Mouse (Mus musculus) lung, postnatal 36 days (tissue): ENCODE results near the gene Foxn3.
A peak's percentile ranks its signal among the peaks of the same experiment; 100 is the strongest.

ENCODE experiments used
- DNase-seq: peaks from one replicate; pipeline ENCODE4 v3.0.0; 2022; ENCODE audit warnings: mixed read lengths

Foxn3 gene

DNA sequence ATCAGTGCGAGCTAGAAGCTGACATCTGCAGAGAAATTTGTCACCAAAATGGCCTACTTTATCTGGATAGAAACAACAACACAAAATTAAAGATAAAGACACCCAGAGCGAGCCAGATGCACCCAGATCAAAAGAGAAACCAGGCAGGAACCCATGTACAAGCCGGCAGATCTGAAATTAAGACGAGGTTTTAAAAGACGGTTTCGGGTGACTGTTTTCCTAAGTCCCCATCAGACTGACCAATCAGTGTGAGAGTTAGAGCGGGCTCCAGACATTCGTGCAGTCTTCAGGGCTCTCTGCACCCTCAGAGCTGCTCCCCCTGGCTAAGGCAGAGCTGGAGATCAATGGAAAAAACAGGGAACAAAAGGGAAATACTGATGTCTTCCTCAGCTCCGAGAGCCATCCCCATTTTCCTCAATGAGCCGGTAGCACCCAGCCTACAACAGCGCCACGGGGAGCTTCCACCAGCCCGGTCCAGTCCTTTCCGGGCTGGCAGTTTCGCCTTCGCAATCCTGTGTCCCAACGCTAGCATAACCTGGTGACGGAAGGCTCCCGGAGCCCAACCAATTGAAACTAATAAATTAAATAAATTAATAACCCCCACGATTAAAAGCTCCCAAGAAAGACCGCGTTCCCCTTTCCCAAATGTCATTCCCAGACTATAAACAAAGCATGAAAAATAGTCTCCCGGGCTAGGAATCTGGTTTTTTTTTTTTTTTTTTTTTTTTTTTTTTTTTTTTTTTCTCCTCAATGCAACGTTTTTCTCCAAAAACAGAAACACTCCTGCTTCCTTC is 1.1 kb downstream of the Foxn3 start:
- DNase-seq, result peak; percentile 73

DNA sequence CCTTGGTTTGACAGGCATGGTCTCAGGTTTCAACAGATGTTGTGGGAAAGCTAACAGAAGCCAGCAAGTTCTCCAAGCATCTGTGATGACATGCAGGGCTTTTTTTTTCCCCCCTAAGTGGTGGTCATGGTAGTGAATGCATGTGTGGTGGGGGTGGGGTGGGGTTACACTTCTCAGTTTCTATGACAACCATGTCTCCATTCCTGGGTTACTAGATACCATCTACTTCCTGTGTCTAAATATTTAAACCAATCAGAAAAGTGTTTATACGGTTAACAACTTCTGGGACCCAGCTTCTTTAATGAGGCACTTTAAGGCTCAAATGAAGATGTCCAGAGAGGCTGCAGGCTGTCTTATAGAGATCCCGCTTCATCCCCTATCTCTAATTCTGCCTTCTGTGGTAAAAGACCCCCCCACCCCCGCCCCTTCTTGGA is 2.0 kb downstream of the Foxn3 start:
- peak; percentile 17 for DNase-seq

DNA sequence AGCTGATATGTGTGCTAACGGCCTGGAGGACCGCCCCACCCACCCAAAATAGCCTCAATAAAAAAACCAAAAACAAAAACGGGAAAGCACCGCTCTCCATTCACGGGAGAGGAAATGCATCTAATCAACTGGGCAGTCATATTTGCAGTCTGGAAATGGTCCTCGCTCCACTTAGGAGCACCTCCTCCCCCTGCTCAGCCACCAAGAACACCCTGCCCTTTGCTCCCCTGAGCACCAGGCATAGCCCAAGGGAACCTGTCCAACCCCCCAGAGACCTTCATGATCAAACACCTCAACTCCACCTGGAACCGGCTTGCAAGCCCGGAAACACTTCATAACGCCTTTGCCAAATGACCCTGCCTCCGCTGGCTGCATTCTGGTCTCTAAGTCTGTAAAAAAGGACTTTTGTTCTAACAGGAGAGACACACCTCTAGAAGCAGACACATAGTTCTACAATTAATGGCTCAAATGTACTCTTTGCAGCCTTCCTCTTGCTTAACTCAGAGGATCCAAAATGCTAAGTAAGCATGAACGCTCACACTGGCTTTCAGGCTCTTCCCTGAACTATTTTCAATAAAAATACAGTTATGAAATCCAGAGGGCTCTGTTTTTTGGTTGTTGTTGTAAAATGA is 2.6 kb downstream of the Foxn3 start:
- DNase-seq, result no peak

DNA sequence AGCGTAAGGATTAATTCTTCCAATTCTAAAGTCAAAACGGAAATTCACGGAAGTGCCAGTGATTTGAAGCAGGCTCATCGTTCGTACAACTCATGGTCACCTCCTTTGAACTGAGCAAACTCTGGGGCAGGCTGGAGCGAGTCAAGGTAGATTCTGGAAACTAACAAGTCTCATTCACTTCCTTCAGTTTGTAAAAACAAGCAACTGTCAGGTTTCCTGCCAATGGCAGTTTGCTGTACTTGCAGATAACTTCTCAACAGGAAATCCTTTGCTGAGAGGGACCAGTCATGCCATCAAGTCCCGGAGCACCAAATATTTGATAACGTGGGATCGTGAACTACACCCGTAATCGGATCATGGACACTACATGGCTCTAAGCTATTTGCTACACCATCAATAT is 3.9 kb downstream of the Foxn3 start:
- peak; percentile 25 for DNase-seq

DNA sequence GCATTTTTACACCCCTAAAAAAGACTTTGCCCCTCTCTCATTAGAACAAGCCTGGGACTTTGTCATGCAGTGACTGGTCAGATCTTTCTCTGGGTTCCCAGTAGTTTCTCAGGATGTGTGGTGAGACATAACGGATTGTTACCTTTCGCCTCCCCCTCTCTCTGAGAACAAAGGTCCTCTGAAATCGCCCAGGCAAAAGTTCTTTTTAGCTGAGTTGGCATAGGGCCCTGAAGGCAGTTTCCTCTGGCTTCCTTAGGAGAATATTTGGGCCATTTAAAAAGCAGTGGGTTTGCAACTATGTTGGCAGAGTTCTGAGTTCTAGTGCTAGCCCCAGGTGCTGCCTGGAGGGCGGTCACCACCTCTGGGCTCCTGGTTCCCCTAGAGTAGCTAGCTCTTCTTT is 4.9 kb downstream of the Foxn3 start:
- DNase-seq, result no peak

DNA sequence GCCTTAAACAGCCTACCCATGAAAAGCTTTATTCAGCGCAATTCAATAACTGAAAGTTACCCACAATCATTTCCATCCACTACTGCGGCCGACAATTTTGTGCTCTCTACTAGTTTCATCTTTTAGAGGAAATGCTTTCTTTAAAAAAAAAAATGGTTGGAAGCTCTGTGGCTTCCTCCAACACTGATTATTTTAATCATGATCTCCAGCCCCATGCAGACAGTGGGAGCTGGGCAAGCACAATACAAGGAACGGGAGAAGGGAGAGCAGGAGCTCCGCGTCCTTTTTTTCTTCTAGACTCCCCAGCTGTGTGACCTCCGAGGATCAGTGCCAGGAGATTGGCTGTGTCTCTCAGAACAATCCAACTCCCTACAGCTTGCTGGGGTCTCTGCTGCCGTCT is 5.9 kb downstream of the Foxn3 start:
- no peak for DNase-seq

DNA sequence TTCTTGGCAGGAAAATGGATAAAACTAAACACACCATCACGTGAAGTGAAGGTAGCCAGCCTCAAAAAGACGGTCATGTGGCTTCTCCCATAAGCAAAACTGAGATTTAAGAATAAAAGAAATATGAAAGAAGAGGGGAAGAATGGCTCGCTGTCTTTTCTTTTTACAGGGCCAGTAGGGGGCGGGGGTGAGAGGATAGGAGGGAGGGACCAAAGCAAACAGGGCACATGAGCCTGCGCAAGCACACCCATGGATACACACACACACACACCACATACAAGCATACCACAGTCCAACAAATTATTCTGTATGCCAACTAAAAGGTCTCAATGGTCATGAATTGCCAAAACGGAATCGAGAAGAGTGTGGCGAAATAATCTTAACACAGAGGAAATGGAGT is 12.8 kb downstream of the Foxn3 start:
- peak; percentile 44 for DNase-seq

DNA sequence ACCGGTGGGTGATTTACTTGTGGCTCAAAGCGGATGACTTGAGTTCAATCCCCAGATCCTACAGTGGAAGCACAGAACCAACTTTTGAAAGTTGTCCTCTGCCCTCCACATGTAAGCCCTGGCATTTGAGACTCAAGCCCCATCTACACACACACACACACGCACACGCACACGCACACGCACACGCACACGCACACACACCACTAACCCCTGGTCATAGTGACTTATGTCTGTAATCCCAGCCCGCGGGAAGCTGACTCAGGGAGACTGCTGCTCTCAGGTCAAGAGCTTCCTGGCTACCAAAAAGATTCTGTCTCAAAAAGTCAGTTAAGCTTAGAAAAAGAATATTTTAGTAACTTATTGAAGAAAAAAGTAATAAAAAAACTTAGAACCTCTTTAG is 13.6 kb downstream of the Foxn3 start:
- DNase-seq, result no peak

DNA sequence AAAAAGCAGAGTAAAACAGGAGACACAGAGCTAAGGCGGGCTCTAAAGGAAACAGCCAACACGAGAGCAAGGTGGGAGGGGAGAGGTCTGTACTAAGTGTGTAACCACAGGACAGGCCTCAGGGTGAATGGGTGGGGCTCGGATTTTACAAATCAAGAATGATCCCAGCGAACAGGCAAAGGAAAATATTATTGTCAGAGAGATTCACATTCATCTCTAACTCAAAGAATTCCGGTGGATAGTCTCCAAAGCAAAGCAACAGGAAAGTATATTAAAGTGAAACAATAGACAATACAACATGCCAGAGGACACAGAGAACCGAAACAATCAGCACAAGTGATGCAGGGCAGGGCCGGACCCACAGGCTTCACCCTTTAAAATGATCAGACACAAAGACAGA is 15.0 kb downstream of the Foxn3 start:
- DNase-seq, result peak; percentile 49

DNA sequence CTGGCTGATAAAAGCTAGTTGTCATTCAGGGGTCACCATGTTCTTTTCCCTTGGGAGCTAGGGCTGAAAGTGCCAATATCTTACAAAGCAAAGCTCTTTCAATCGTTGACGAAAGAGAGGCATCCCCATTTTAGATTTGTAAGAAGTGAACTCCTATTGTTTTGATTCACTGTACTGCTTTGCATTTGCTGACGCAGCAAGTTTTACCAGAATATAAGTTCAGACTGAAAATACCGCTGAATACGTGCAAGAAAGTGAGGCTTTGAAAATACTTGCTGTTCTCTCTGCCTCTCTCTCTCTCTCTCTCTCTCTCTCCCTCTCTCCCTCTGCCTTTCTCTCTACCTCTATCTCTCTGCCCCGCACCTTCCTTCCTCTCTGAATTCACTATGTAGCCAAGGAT is 16.1 kb downstream of the Foxn3 start:
- no peak for DNase-seq

DNA sequence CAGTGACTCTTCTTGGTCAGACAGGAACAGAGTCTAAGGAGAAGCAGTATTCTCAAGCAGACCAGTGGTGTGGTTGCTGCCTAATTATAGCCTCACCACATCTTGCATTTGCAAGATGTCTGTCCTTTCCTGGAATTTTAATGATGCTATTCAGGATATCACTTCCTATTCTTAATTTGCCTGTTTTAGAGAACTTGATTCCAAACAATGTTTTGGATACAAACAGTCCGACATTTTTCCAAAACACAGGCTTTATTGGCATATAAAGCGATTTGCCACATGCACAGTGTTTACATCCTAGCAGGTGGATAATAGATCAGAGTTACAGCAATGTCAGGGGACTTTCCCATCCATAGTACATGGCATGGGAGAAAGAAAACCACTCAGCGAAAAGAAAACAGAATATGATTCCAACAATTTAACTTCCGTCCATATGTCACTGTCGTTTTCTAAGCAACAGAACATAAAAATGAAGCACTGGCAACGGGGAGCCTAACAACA is 18.1 kb downstream of the Foxn3 start:
- DNase-seq, result no peak

DNA sequence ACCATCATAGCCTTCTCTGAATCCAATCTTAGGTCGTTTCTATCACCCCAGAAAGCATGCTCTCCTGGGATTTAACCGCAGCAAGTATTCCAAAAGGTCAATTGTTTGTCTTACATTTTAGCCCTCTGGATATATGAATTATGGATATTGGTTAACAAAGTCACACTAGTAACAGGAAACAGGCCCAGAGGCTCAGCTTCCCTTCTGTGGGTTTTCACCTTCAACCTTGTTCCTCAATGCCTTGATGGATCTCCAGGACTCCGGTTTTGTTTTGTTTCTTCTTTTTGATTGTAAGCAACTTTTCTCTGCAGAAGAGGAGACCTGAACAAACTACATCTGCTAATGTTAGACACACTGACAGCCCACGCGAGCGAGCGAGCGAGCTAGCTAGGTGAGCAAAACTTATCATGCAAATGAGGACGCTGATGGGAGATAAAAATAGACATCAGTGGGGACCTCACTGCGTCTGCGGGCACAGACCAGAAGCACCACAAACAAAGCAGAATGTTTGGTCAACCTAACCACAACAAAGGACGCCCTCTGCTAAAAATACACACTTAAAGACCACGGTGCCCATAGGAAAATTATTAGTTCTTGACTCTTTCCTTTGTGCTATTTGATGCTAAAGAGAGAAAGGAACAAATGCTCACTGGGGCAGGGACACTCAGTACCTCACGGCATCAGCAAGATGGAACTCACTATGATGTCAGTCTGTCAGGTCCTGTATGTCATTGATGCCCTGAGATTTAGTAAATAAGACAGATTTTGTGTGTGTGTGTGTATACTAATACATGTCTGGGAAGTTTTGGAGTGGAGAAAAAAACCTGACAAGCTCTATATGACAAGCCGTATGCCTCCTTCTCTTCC is 18.9 kb downstream of the Foxn3 start:
- no peak for DNase-seq

DNA sequence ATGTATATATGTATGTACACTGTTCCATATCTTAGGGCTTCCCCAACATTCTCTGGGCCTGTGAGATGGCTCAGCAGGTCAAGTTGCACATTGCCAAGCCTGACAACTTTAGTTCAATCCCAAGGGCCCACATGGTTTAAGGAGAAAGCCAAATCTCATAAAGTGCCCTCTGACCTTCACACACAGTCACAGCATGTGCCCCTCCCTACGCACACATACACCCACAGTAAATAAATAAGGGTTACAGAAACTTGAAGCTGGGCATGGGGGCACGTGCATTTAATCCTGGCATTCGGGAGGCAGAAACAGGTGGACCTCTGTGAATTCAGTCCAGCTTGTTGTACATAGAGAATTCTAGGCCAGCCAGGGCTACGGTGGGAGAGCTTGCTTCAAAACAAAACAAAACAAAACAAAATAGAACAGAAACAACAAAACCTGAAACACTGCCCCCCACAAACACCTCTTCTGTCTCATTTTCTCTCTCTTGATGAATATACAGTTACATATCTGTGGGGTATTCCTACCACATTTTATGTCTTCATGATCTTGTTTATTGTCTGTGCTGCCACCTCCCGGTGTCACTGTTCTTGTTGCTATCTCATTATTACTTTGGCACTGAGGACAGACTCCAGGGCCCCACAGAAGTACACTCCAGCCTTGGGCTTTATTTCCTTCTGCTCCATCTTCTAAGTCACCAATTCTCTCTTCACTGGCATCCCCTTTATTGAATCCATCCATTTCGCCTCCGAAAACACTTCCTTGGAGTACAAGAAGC is 19.8 kb downstream of the Foxn3 start:
- no peak for DNase-seq

DNA sequence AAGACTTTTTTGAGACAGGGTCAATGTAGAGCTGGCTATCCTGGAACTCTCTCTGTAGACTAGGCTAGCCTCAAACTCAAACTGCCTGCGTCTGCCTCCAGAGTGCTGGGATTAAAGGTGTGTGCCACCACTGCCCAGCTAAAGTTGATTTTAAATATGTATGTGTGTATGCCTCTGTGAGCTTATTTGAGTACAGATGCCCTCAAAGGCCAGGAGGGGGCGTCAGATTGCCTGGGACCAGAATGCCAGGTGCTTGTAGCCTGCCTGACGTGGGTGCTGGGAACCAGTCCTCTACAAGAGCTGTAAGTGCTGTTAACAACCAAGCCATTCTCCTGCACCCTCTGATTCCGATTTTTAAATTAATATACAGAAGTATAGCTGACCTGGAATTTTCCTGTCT is 23.2 kb downstream of the Foxn3 start:
- DNase-seq, result no peak

DNA sequence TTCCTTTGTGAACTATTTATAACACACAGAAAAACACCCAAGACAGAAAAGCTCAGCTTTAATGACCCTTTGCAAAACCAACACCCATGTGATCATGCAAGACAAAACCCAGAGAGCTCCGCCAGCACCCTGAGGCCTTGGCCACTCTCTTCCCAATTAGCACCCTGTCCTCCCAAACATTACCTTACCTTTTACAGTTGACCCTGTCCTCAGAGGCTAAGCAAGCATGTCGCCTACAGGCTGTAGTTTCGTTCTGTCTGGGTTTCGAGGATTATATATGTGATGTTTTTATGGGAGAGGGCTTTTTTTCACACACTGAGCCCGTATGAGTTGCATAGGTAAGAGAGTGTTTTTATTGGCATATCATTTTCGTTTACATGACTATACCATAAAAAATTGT is 26.1 kb downstream of the Foxn3 start:
- DNase-seq, result no peak

DNA sequence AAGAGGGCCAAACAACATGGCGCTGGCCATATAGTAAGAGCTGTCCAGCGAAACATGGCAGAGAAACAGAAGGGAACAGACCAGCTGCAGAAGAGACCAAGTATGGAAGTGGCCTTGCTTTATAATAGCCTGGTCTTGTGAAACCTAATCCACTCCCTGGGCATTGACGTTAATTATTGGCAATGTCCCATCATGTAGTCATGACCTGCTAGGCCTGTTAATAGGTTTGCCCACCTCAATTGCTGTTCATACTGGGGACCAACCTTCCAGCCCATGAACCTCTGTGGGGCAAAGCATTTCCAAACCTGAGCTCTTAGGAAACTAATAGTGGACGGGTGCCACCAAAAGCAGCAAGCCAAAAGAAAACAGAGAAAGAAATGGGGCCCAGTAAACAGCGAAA is 27.0 kb downstream of the Foxn3 start:
- no peak for DNase-seq

DNA sequence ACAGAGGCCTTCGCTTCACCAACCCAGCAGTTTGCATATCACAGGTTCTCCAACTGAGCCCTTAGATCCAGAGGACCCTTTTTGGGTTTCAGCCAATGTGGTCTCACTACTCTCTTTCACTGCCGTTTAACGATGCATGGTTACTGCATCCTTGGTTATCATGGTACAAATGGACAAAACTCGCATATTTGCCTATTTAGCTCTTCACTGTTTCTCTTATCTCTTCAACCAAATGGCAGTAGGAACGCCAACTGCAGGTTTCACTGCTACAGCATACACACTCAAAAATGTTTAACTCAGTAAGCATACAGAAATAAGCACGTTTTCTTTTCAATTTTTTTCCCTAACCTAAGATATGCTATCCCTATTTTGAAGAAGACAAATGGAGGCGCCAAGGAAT is 31.0 kb downstream of the Foxn3 start:
- no peak for DNase-seq

DNA sequence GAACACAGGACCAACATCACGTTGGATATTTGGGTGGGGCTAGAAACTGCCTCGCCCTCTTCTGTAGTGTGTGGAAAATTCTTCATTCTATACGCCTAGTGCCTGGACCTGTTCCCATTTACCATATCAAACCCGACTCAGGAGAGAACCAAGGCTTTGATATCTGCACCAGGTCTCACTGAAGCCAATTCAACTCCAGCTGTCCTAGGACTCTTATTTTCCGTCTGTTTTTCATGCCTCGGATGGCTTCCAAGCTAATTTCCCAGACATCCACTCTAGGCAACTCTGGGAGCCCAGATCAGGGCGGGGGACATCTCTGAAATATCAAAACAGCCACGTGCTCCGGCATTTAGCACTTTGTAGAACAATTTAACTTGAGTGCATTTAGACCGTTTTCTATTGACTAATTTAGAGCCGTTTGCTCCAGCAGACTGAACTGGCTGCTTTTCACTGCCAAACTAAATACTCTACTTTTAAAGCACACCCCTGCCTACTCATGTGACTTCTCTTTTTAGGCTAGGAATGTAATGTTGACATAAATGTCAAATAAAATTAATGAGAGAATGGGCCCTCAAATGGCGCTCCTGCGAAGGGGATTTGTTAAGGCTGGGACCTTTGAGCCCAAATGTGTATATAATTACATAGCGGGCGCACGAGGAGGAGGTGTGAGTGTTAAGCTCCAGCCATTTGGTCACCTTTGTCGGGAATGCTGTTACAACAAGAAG is 33.5 kb downstream of the Foxn3 start:
- DNase-seq, result peak; percentile 65

DNA sequence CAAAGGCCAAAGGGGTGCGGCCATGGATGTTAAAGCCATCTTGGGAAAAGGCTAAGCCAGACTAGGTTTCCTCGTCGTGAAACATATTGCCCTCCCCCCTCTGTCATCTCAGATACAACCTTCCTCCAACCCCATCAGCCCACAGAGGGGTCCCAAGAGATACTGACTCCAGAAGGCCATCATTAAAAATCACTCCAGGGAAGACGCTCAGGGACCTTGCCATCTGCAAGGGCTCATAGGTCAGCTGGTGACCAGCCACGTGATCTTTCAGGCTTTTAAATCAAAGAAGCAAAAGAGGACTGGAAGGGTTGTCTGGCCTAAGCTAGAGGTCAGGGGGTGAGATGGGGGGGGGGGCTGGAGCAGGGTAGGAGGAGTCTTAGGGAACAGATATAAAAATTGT is 34.4 kb downstream of the Foxn3 start:
- DNase-seq, result no peak

DNA sequence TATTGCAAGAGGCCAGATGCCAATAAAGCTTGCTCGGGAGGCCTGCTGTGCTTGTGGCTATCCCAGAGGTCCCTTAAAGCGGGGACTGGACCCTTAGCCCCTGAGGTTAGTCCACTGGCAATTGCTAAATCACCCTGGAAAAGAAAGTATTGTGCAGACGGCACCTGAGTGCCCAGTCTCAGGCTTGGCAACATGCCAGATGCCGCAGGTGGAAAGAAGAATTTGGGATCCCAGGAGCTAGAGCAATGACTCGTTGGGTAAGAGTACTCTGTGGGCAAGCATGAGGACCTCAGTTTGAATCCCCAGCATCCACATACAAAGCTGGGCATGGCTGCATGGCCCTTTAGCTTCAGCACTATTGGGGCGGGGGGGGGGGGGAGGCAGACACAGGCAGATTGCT is 35.9 kb downstream of the Foxn3 start:
- DNase-seq, result no peak

DNA sequence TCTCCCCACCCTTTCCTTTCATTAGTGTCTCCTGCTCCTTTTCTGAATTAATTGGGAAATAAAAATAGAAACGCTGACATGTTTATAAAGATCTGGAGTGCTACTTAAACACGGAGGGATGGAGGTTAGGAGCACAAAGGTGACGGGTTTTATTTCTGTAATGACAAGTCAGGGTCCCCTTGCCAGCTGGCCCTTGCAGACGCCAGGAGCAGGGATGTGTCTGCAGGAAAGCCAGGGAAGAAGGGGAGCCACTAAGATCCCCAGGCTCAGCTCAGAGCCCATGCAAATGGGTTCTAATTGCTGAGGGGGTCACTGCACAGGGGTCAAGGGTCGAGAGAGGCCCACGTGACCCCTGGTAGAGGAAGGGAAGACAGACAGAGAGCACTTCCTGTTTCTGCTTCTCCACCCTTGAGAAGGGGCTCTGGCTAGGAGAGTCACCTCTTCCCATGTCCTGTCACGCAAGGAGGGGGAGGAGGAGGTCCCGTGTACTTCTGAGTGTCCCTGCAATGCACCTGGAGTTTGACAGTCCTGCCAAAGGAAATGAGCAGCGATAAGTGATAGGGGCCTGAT is 36.7 kb downstream of the Foxn3 start:
- DNase-seq, result no peak

DNA sequence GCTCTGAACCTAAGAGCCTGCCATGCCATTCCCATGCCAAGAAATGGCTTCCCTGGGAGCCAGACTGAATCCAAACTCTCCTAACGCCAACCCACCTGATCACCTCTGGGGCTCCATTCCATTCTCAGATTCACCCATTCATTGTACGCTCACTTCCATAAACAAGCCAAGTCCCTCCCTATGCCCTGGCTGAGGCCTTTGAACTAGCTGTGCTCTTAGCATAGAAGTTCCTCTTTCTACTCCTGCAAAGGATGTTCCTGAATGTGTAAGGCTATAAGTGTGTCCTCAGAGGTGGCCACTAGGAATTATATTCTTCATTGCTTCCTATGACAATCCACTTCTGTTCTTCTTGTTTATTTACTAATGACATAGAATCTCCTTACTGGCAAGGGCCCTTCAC is 40.5 kb downstream of the Foxn3 start:
- no peak for DNase-seq
